Mouse (Mus musculus): ENCODE data around the gene Mfsd13b. TPM values are rescaled to one million over a fixed set of nuclear protein-coding genes. Genes with fewer than 3 reads are reported as not detected.

Gene Mfsd13b
- total and polyA plus RNA-seq, 2 experiments from 2014 or later = 0.33 TPM; not detected in 1

GRCm38 (mm10) chr7:121003793-121004418 lies 21.6 kb downstream of the Mfsd13b start:
- no peak overlapping the region for H3K4me3 ChIP-seq (ENCODE audit: low read depth, low read length)
- H3K36me3 ChIP-seq (replicated peaks; ENCODE audit: control insufficient read depth, insufficient read depth, low read length) = no peaks in the 10 kb centered on the region
- no peak for DNase-seq (ENCODE audit: low spot score)
- TF ChIP-seq EP300 (IDR thresholded peaks at IDR 0.05; ENCODE audit: low read depth) = no peak
- WGBS = 73% methylated on average over 4 of the region's 4 CpGs
- ATAC-seq (ENCODE audit: insufficient read depth, low read depth) = no peak
- no peaks in the 10 kb centered on the region for H3K4me1 ChIP-seq (ENCODE audit: control insufficient read depth, insufficient read depth)
- no peaks in the 10 kb centered on the region for H3K27me3 ChIP-seq (ENCODE audit: control insufficient read depth, insufficient read depth, low read length)
- no peak overlapping the region for H3K4me2 ChIP-seq (ENCODE audit: low read depth, low read length)
- no peaks in the 10 kb centered on the region for H3K9me3 ChIP-seq (replicated peaks; ENCODE audit: control insufficient read depth, low read length)
- H3K9ac ChIP-seq (replicated peaks; ENCODE audit: low read depth, low read length) = no peak overlapping the region
- no peak overlapping the region for H3K27ac ChIP-seq (ENCODE audit: low read depth)

GRCm38 (mm10) chr7:121011794-121012689 lies 29.7 kb downstream of the Mfsd13b start:
- Histone ChIP-seq H3K4me2 (ENCODE audit: low read depth, low read length) (no peak overlapping the region), H3K4me3 (ENCODE audit: low read depth, low read length) (no peak overlapping the region), H3K27ac (ENCODE audit: low read depth) (no peak overlapping the region), H3K27me3 (ENCODE audit: control insufficient read depth, insufficient read depth, low read length) (no peaks in the 10 kb centered on the region), H3K9me3 (replicated peaks; ENCODE audit: control insufficient read depth, low read length) (no peaks in the 10 kb centered on the region), H3K9ac (replicated peaks; ENCODE audit: low read depth, low read length) (no peak overlapping the region), H3K4me1 (ENCODE audit: control insufficient read depth, insufficient read depth) (no peaks in the 10 kb centered on the region), H3K36me3 (replicated peaks; ENCODE audit: control insufficient read depth, insufficient read depth, low read length) (no peaks in the 10 kb centered on the region)
- DNase-seq (ENCODE audit: low spot score) = no peak
- 73% methylated on average over 10 of the region's 10 CpGs for WGBS
- ATAC-seq (ENCODE audit: insufficient read depth, low read depth) = no peak
- TF ChIP-seq CTCF (IDR thresholded peaks at IDR 0.05; ENCODE audit: low read depth) = no peak
- TF ChIP-seq EP300 (IDR thresholded peaks at IDR 0.05; ENCODE audit: low read depth) = no peak

GRCm38 (mm10) chr7:121014486-121014885 lies 32.2 kb downstream of the Mfsd13b start:
- DNase-seq (ENCODE audit: low spot score) = no peak
- no peaks in the 10 kb centered on the region for H3K9me3 ChIP-seq (replicated peaks; ENCODE audit: control insufficient read depth, low read length)
- no peak overlapping the region for H3K4me3 ChIP-seq (ENCODE audit: low read depth, low read length)
- no peak for TF ChIP-seq EP300 (IDR thresholded peaks at IDR 0.05; ENCODE audit: low read depth)
- TF ChIP-seq CTCF (IDR thresholded peaks at IDR 0.05; ENCODE audit: low read depth) = no peak
- H3K4me1 ChIP-seq (ENCODE audit: control insufficient read depth, insufficient read depth) = no peaks in the 10 kb centered on the region
- no peak overlapping the region for H3K27ac ChIP-seq (ENCODE audit: low read depth)
- H3K36me3 ChIP-seq (replicated peaks; ENCODE audit: control insufficient read depth, insufficient read depth, low read length) = no peaks in the 10 kb centered on the region
- ATAC-seq (ENCODE audit: insufficient read depth, low read depth) = no peak
- H3K4me2 ChIP-seq (ENCODE audit: low read depth, low read length) = no peak overlapping the region
- 81% methylated on average over 10 of the region's 10 CpGs for WGBS
- no peaks in the 10 kb centered on the region for H3K27me3 ChIP-seq (ENCODE audit: control insufficient read depth, insufficient read depth, low read length)
- no peak overlapping the region for H3K9ac ChIP-seq (replicated peaks; ENCODE audit: low read depth, low read length)

GRCm38 (mm10) chr7:121018778-121019177 lies 36.5 kb downstream of the Mfsd13b start:
- H3K9ac ChIP-seq (replicated peaks; ENCODE audit: low read depth, low read length) = no peak overlapping the region
- H3K27ac ChIP-seq (ENCODE audit: low read depth) = no peak overlapping the region
- H3K9me3 ChIP-seq (replicated peaks; ENCODE audit: control insufficient read depth, low read length) = no peaks in the 10 kb centered on the region
- ATAC-seq (ENCODE audit: insufficient read depth, low read depth) (no peak), DNase-seq (ENCODE audit: low spot score) (no peak)
- no peak overlapping the region for H3K4me2 ChIP-seq (ENCODE audit: low read depth, low read length)
- 79% methylated on average over 3 of the region's 3 CpGs for WGBS
- no peak for TF ChIP-seq CTCF (IDR thresholded peaks at IDR 0.05; ENCODE audit: low read depth)
- TF ChIP-seq EP300 (IDR thresholded peaks at IDR 0.05; ENCODE audit: low read depth) = no peak
- no peaks in the 10 kb centered on the region for H3K36me3 ChIP-seq (replicated peaks; ENCODE audit: control insufficient read depth, insufficient read depth, low read length)
- no peak overlapping the region for H3K4me3 ChIP-seq (ENCODE audit: low read depth, low read length)
- no peaks in the 10 kb centered on the region for H3K27me3 ChIP-seq (ENCODE audit: control insufficient read depth, insufficient read depth, low read length)
- H3K4me1 ChIP-seq (ENCODE audit: control insufficient read depth, insufficient read depth) = no peaks in the 10 kb centered on the region

DNA sequence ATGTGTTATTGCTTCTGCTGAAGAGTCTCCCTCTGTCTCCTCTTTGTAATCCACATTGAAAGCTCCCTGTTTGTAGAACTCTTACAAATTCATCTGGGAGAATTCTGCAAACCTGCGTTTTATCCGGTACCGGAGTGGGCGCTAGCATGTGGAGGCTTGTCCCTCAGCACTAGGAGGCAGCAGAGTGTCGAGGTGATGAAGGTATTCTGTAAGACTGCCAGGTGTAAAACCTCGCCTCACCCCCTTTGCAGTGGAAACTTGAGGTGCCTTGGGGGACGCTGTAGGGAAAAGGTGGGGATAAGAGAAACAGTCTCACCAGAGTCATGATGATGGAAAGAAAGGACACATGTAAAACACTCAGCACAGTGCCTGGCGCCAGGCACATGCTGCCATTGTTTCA lies 38.0 kb downstream of the Mfsd13b start:
- H3K9me3 ChIP-seq (replicated peaks; ENCODE audit: control insufficient read depth, low read length) = no peaks in the 10 kb centered on the region
- no peaks in the 10 kb centered on the region for H3K4me1 ChIP-seq (ENCODE audit: control insufficient read depth, insufficient read depth)
- TF ChIP-seq CTCF (IDR thresholded peaks at IDR 0.05; ENCODE audit: low read depth) = peak; percentile 27
- no peak for TF ChIP-seq EP300 (IDR thresholded peaks at IDR 0.05; ENCODE audit: low read depth)
- no peak for ATAC-seq (ENCODE audit: insufficient read depth, low read depth)
- no peak overlapping the region for H3K4me3 ChIP-seq (ENCODE audit: low read depth, low read length)
- no peak overlapping the region for H3K4me2 ChIP-seq (ENCODE audit: low read depth, low read length)
- 35% methylated on average over 8 of the region's 8 CpGs for WGBS
- no peaks in the 10 kb centered on the region for H3K27me3 ChIP-seq (ENCODE audit: control insufficient read depth, insufficient read depth, low read length)
- no peak overlapping the region for H3K27ac ChIP-seq (ENCODE audit: low read depth)
- no peaks in the 10 kb centered on the region for H3K36me3 ChIP-seq (replicated peaks; ENCODE audit: control insufficient read depth, insufficient read depth, low read length)
- no peak for DNase-seq (ENCODE audit: low spot score)
- H3K9ac ChIP-seq (replicated peaks; ENCODE audit: low read depth, low read length) = no peak overlapping the region

Measured in heart, postnatal 0 days (tissue).